Mouse (Mus musculus) lung, adult 18-20 months (tissue): ENCODE measurements around the gene Aldoart2.
"Not testable (repeated sequence)": the region's sequence is repeated elsewhere in the genome, so short reads cannot be mapped to it uniquely, and the experiment has no call there.

Source experiments
- DNase-seq, 2 experiments: peaks; one replicate each; pipeline ENCODE4 v3.0.0; 2022; ENCODE audit warnings: mixed read lengths in 2 of 2

Gene Aldoart2

GRCm38 (mm10) chr12:55565206-55565605 is at the start of gene Aldoart2:
TSS of gene Aldoart2 (plus strand) at chr12:55565239.
- no peak for DNase-seq

- DNase-seq, result peak; percentile 21 to 34
Measured at GRCm38 (mm10) chr12:55518061-55518738, 46.8 kb upstream of the Aldoart2 start.

- no peak for DNase-seq
Measured at GRCm38 (mm10) chr12:55526983-55527752, 37.9 kb upstream of the Aldoart2 start.

GRCm38 (mm10) chr12:55536537-55537135 is 28.4 kb upstream of the Aldoart2 start:
- DNase-seq, result no peak

- no peak for DNase-seq
Measured at GRCm38 (mm10) chr12:55537742-55538141, 27.3 kb upstream of the Aldoart2 start.

- DNase-seq, result no peak
Measured at GRCm38 (mm10) chr12:55538328-55538971, 26.6 kb upstream of the Aldoart2 start.

- no peak for DNase-seq
Measured at GRCm38 (mm10) chr12:55539157-55539556, 25.9 kb upstream of the Aldoart2 start.

GRCm38 (mm10) chr12:55554901-55555300 is 10.1 kb upstream of the Aldoart2 start:
- DNase-seq, result not testable (repeated sequence)

- DNase-seq, result no peak
Measured at GRCm38 (mm10) chr12:55557866-55558265, 7.2 kb upstream of the Aldoart2 start.

- DNase-seq, result no peak
Measured at GRCm38 (mm10) chr12:55559184-55559855, 5.7 kb upstream of the Aldoart2 start.

- DNase-seq, result peak; percentile 23 to 27
Measured at GRCm38 (mm10) chr12:55560025-55560690, 4.9 kb upstream of the Aldoart2 start.

GRCm38 (mm10) chr12:55563742-55564141 is 1.3 kb upstream of the Aldoart2 start:
- no peak for DNase-seq

- DNase-seq, result no peak
Measured at GRCm38 (mm10) chr12:55564187-55564963, 664 bp upstream of the Aldoart2 start.

- DNase-seq, result no peak
Measured at GRCm38 (mm10) chr12:55565867-55566266, 828 bp downstream of the Aldoart2 start.

- DNase-seq, result no peak
Measured at GRCm38 (mm10) chr12:55566837-55567236, 1.8 kb downstream of the Aldoart2 start.

- no peak for DNase-seq
Measured at GRCm38 (mm10) chr12:55568466-55568865, 3.4 kb downstream of the Aldoart2 start.

- peak in 1 of 2 experiments; percentile 3 for DNase-seq
Measured at GRCm38 (mm10) chr12:55569676-55570075, 4.6 kb downstream of the Aldoart2 start.

- DNase-seq, result no peak
Measured at GRCm38 (mm10) chr12:55570646-55571045, 5.6 kb downstream of the Aldoart2 start.

GRCm38 (mm10) chr12:55571181-55571580 is 6.1 kb downstream of the Aldoart2 start:
- no peak for DNase-seq

GRCm38 (mm10) chr12:55571661-55572060 is 6.6 kb downstream of the Aldoart2 start:
- DNase-seq, result no peak

GRCm38 (mm10) chr12:55573089-55573488 is 8.1 kb downstream of the Aldoart2 start:
- DNase-seq, result no peak
